Mouse (Mus musculus): ENCODE data around the gene Tjp2. TPM values are rescaled to one million over a fixed set of nuclear protein-coding genes. Genes with fewer than 3 reads are reported as not detected.

Tjp2 gene
- total and polyA plus RNA-seq, 3 experiments = 9.0 to 17.8 (median 13.7) TPM

DNA sequence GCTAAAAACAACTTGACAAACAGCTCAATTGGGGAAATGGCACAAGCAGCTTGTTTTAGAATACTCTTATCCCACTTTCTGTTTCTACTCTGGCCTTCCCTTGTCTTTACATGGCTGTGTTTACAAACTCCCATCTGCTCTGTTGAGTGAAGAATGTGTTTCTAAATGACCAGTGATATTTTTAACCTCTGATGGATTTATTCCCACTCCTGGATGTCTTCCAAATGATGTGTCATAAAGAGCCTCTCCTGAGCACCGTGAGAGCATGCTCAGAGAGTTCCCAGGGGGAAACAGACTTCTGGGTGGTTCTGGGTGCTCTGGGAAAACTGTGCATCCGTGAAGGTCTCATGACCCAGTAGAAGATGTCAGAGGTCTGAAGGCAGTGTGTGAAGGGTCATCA, 169.9 kb downstream of the Tjp2 start:
- in situ Hi-C loops (cut with MboI; ENCODE audit: low pct_ligation_motif_present, low pct_unique_long_range_greater_than_20kb, low sequenced_read_pairs) (no loop called here), dilution Hi-C loops (cut with MboI; ENCODE audit: extremely low pct_ligation_motif_present, extremely low pct_unique_long_range_greater_than_20kb, low sequenced_read_pairs) (no loop called here)
- Histone ChIP-seq H3K9ac (ENCODE audit: insufficient read depth, low read depth) (no peak overlapping the region), H3K9me3 (replicated peaks; ENCODE audit: low read length) (no peaks in the 10 kb centered on the region), H3K27ac (ENCODE audit: insufficient read depth, low read depth) (no peak overlapping the region), H3K27me3 (replicated peaks) (no peaks in the 10 kb centered on the region), H3K36me3 (replicated peaks in 1 of 2; ENCODE audit: control insufficient read depth in 1 of 2, insufficient read depth in 1 of 2, low read length in 1 of 2) (no peaks in the 10 kb centered on the region), H3K4me3 (replicated peaks in 1 of 3; ENCODE audit: low read depth in 2 of 3, low read length in 2 of 3, poor library complexity in 1 of 3) (no peak overlapping the region), H3K4me2 (ENCODE audit: insufficient read depth, low read depth, poor library complexity, severe bottlenecking) (no peak overlapping the region), H3K79me2 (replicated peaks; ENCODE audit: control insufficient read depth, extremely low read depth, insufficient read depth, poor library complexity, severe bottlenecking) (no peaks in the 10 kb centered on the region), H3K4me1 (ENCODE audit: control insufficient read depth in 1 of 2, insufficient read depth in 2 of 2) (peaks cover 0 to 15% of the 10 kb centered on the region in 2 experiments; a peak in 2 of 4 replicates)
- DNase-seq (ENCODE audit: extremely low read depth) = no peak
- TF ChIP-seq MAFK (IDR thresholded peaks at IDR 0.05; ENCODE audit: insufficient replicate concordance, low read length) (no peak), SIN3A (IDR thresholded peaks at IDR 0.05; ENCODE audit: low read length) (no peak), POLR2A (IDR thresholded peaks at IDR 0.05; ENCODE audit: low read depth, low read length) (no peak), HCFC1 (IDR thresholded peaks at IDR 0.05; ENCODE audit: low read depth, low read length) (no peak), MXI1 (IDR thresholded peaks at IDR 0.05; ENCODE audit: low read depth, low read length) (no peak), ETS1 (conservative IDR thresholded peaks at IDR 0.05; ENCODE audit: low read depth, low read length) (no peak), TCF12 (IDR thresholded peaks at IDR 0.05; ENCODE audit: low read depth, low read length) (no peak)

DNA sequence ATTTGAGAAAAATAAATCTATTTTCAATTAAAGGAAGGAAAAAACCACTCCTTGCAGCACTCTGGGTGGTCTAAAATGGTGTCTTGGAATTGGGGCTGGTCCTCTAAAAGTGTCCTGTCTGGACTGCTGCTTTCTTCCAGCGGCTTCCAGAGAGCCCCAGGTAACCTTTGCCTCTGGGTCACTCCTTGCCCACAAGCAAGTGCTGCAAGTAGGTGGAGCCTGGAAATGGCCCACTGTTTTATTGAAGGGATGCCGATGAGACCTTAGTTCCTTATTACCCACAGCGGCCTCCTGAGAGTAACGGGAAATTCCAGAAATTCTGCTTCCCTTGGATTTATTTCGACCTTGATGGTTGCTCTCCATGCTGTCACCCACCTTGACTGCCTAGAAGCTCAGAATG, 170.6 kb downstream of the Tjp2 start:
- no peaks in the 10 kb centered on the region for H3K79me2 ChIP-seq (replicated peaks; ENCODE audit: control insufficient read depth, extremely low read depth, insufficient read depth, poor library complexity, severe bottlenecking)
- peaks cover 0 to 15% of the 10 kb centered on the region in 2 experiments; a peak in 2 of 4 replicates for H3K4me1 ChIP-seq (ENCODE audit: control insufficient read depth in 1 of 2, insufficient read depth in 2 of 2)
- H3K9me3 ChIP-seq (replicated peaks; ENCODE audit: low read length) = no peaks in the 10 kb centered on the region
- H3K36me3 ChIP-seq (replicated peaks in 1 of 2; ENCODE audit: control insufficient read depth in 1 of 2, insufficient read depth in 1 of 2, low read length in 1 of 2) = no peaks in the 10 kb centered on the region
- H3K27ac ChIP-seq (ENCODE audit: insufficient read depth, low read depth) = no peak overlapping the region
- in situ Hi-C loops (cut with MboI; ENCODE audit: low pct_ligation_motif_present, low pct_unique_long_range_greater_than_20kb, low sequenced_read_pairs) = no loop called here
- no peak for TF ChIP-seq MXI1 (IDR thresholded peaks at IDR 0.05; ENCODE audit: low read depth, low read length)
- TF ChIP-seq MEF2A (IDR thresholded peaks at IDR 0.05; ENCODE audit: borderline replicate concordance, low read depth, low read length) = no peak
- H3K27me3 ChIP-seq (replicated peaks) = no peaks in the 10 kb centered on the region
- no peak overlapping the region for H3K4me2 ChIP-seq (ENCODE audit: insufficient read depth, low read depth, poor library complexity, severe bottlenecking)
- DNase-seq (ENCODE audit: extremely low read depth) = no peak
- no peak overlapping the region for H3K9ac ChIP-seq (ENCODE audit: insufficient read depth, low read depth)
- dilution Hi-C loops (cut with MboI; ENCODE audit: extremely low pct_ligation_motif_present, extremely low pct_unique_long_range_greater_than_20kb, low sequenced_read_pairs) = no loop called here
- H3K4me3 ChIP-seq (replicated peaks in 1 of 3; ENCODE audit: low read depth in 2 of 3, low read length in 2 of 3, poor library complexity in 1 of 3) = no peak overlapping the region

DNA sequence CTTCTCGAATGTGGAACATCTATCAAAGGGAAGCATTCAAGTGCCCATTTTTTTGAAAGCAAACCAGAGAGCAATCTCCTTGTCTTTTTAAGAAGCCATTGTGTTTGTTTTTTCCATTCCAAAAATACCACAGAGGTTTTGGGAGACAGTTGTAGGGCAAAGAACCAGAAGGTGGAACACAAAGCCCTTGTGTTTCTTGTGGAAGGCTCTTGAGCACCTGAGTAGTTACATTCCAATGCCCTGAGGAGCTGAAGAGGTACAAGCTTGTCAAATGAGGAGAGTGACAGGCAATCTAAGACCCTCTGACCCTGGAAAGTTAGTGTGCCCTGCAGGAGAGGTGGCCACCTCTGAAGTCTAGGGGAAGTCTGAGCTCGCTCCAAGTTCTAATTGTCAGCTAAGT, 174.3 kb downstream of the Tjp2 start:
- no peaks in the 10 kb centered on the region for H3K36me3 ChIP-seq (replicated peaks in 1 of 2; ENCODE audit: control insufficient read depth in 1 of 2, insufficient read depth in 1 of 2, low read length in 1 of 2)
- no peak overlapping the region for H3K27ac ChIP-seq (ENCODE audit: insufficient read depth, low read depth)
- dilution Hi-C loops (cut with MboI; ENCODE audit: extremely low pct_ligation_motif_present, extremely low pct_unique_long_range_greater_than_20kb, low sequenced_read_pairs) = no loop called here
- H3K9ac ChIP-seq (ENCODE audit: insufficient read depth, low read depth) = no peak overlapping the region
- no peak for DNase-seq (ENCODE audit: extremely low read depth)
- in situ Hi-C loops (cut with MboI; ENCODE audit: low pct_ligation_motif_present, low pct_unique_long_range_greater_than_20kb, low sequenced_read_pairs) = no loop called here
- no peak for TF ChIP-seq POLR2AphosphoS2 (IDR thresholded peaks at IDR 0.05; ENCODE audit: low read depth, low read length)
- no peak for TF ChIP-seq ZNF384 (IDR thresholded peaks at IDR 0.05; ENCODE audit: low read depth, low read length)
- TF ChIP-seq JUND (conservative IDR thresholded peaks at IDR 0.05; ENCODE audit: low read depth, low read length) = no peak
- TF ChIP-seq EP300 (IDR thresholded peaks at IDR 0.05; ENCODE audit: low read length) = no peak
- no peak for TF ChIP-seq POLR2A (IDR thresholded peaks at IDR 0.05; ENCODE audit: low read depth, low read length)
- TF ChIP-seq CHD1 (IDR thresholded peaks at IDR 0.05; ENCODE audit: low read depth, low read length) = no peak
- TF ChIP-seq UBTF (IDR thresholded peaks at IDR 0.05; ENCODE audit: low read depth, low read length) = no peak
- no peak for TF ChIP-seq SMC3 (IDR thresholded peaks at IDR 0.05; ENCODE audit: low read depth, low read length)
- no peak for TF ChIP-seq MAFK (IDR thresholded peaks at IDR 0.05; ENCODE audit: insufficient replicate concordance, low read length)
- TF ChIP-seq JUN (IDR thresholded peaks at IDR 0.05; ENCODE audit: insufficient read depth, low read depth, low read length) = no peak
- no peak overlapping the region for H3K4me2 ChIP-seq (ENCODE audit: insufficient read depth, low read depth, poor library complexity, severe bottlenecking)
- H3K9me3 ChIP-seq (replicated peaks; ENCODE audit: low read length) = no peaks in the 10 kb centered on the region
- H3K79me2 ChIP-seq (replicated peaks; ENCODE audit: control insufficient read depth, extremely low read depth, insufficient read depth, poor library complexity, severe bottlenecking) = no peaks in the 10 kb centered on the region
- no peak overlapping the region for H3K4me3 ChIP-seq (replicated peaks in 1 of 3; ENCODE audit: low read depth in 2 of 3, low read length in 2 of 3, poor library complexity in 1 of 3)
- H3K4me1 ChIP-seq (ENCODE audit: control insufficient read depth in 1 of 2, insufficient read depth in 2 of 2) = peaks cover 0 to 8% of the 10 kb centered on the region in 2 experiments; a peak in 2 of 4 replicates
- no peaks in the 10 kb centered on the region for H3K27me3 ChIP-seq (replicated peaks)
